ENCODE assay signal across 15 mouse cellular contexts in the genomic region with DNA sequence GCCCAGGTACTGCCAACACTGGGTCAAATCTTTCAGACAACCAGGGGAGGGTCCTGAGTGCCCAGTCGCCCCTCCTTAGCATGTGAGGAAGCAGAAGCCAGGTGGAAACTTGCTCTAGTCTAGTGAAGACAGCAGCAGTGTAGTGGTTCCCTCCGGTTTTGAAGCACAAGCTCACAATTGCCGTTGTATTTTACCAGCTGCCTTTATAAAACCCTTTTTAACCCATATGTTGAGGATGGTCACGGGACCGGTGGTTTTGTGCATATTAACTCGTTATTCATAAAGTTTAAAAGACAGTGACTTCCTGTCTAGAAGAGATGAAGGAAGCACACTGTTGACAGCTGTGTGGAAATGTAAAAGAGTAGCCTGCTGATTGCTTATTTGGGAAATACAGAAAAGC. TPM values are rescaled to one million over a fixed set of nuclear protein-coding genes. Genes with fewer than 3 reads are reported as not detected.
DNase-seq lines count a peak whose midpoint lies in the region; ATAC-seq and TF ChIP-seq lines count a peak whose summit lies in the region.
"Had no signal": no experiment of that assay in that cellular context is flagged by ENCODE, and none has a peak within 500 bp of the region (broad histone marks: within the 10 kb centered on the region; RNA-seq: fewer than 3 reads in every experiment).

No protein-coding gene starts in this region.

- no peak for DNase-seq in heart, adult 18-20 months
- DNase-seq in lung, embryonic 14.5 days, result peak; percentile 32
- DNase-seq in lung, postnatal 10 days, result no peak
- peak; percentile 80 for DNase-seq in induced T-regulatory cell, adult 2 months (ENCODE audit: low read depth)
- DNase-seq in thymus, postnatal 4 days, result peak; percentile 47
- DNase-seq in cerebellum, adult 11 months, result no peak
- DNase-seq: cerebellum, adult 9-10 months; liver had no signal

- peak overlapping the region; percentile 97; the same call in 1 of the 2 replicates for H3K27ac ChIP-seq in heart, embryonic 13.5 days (replicated peaks)
- H3K27ac ChIP-seq in lung, embryonic 14.5 days (ENCODE audit: low read depth), result no peak overlapping the region
- H3K27ac ChIP-seq in forebrain, embryonic 16.5 days (ENCODE audit: low read length), result no peak overlapping the region
- H3K27ac ChIP-seq: hindbrain, postnatal 0 days had no signal

- WGBS in heart, embryonic 13.5 days, result 43% methylated on average over 6 of the region's 6 CpGs
- 33% methylated on average over 6 of the region's 6 CpGs for WGBS in lung, embryonic 14.5 days
- WGBS in forebrain, embryonic 16.5 days, result 60% methylated on average over 6 of the region's 6 CpGs

- H3K27me3 ChIP-seq in heart, embryonic 13.5 days (replicated peaks), result no peaks in the 10 kb centered on the region
- H3K27me3 ChIP-seq in lung, embryonic 14.5 days (ENCODE audit: insufficient read depth, low read length), result no peaks in the 10 kb centered on the region
- no peaks in the 10 kb centered on the region for H3K27me3 ChIP-seq in forebrain, embryonic 16.5 days (replicated peaks; ENCODE audit: control insufficient read depth, insufficient read depth, low read length)
- H3K27me3 ChIP-seq: forebrain, embryonic 12.5 days; midbrain, embryonic 12.5 days had no signal

- H3K4me1 ChIP-seq in heart, embryonic 13.5 days, result peaks cover 74% of the 10 kb centered on the region
- H3K4me1 ChIP-seq in lung, embryonic 14.5 days (ENCODE audit: insufficient read depth), result peaks cover 9% of the 10 kb centered on the region
- H3K4me1 ChIP-seq in forebrain, embryonic 16.5 days (replicated peaks; ENCODE audit: control insufficient read depth, insufficient read depth, low read length), result peaks cover 36% of the 10 kb centered on the region

- TF ChIP-seq CTCF in lung, embryonic 14.5 days (IDR thresholded peaks at IDR 0.05; ENCODE audit: low read depth), result no peak

- no peak for ATAC-seq in heart, embryonic 13.5 days (ENCODE audit: extremely low read depth, insufficient number of reproducible peaks, low FRiP score, low TSS enrichment)
- no peak for ATAC-seq in lung, embryonic 14.5 days (ENCODE audit: insufficient read depth)
- ATAC-seq in forebrain, embryonic 16.5 days, result no peak

- no peak overlapping the region for H3K4me3 ChIP-seq in heart, embryonic 13.5 days
- H3K4me3 ChIP-seq in lung, embryonic 14.5 days (ENCODE audit: low read depth, low read length), result no peak overlapping the region
- no peak overlapping the region for H3K4me3 ChIP-seq in forebrain, embryonic 16.5 days (replicated peaks; ENCODE audit: low read length)
- H3K4me3 ChIP-seq: forebrain, embryonic 12.5 days; midbrain, embryonic 12.5 days had no signal

- H3K9me3 ChIP-seq in heart, embryonic 13.5 days, result no peaks in the 10 kb centered on the region
- no peaks in the 10 kb centered on the region for H3K9me3 ChIP-seq in lung, embryonic 14.5 days (ENCODE audit: low read depth, low read length)
- no peaks in the 10 kb centered on the region for H3K9me3 ChIP-seq in forebrain, embryonic 16.5 days (ENCODE audit: control insufficient read depth, low read length)
- H3K9me3 ChIP-seq: midbrain, embryonic 12.5 days had no signal

- H3K4me2 ChIP-seq in heart, embryonic 13.5 days, result peak overlapping the region; percentile 69
- no peak overlapping the region for H3K4me2 ChIP-seq in lung, embryonic 14.5 days
- H3K4me2 ChIP-seq in forebrain, embryonic 16.5 days (ENCODE audit: low read length), result no peak overlapping the region
- H3K4me2 ChIP-seq: forebrain, embryonic 12.5 days had no signal

- peak overlapping the region; percentile 20; the same call in 1 of the 2 replicates for H3K9ac ChIP-seq in heart, embryonic 13.5 days
- no peak overlapping the region for H3K9ac ChIP-seq in lung, embryonic 14.5 days
- H3K9ac ChIP-seq in forebrain, embryonic 16.5 days (replicated peaks; ENCODE audit: low read depth, low read length), result no peak overlapping the region
- H3K9ac ChIP-seq: midbrain, embryonic 12.5 days had no signal

- H3K36me3 ChIP-seq in heart, embryonic 13.5 days, result no peaks in the 10 kb centered on the region
- no peaks in the 10 kb centered on the region for H3K36me3 ChIP-seq in lung, embryonic 14.5 days (ENCODE audit: insufficient read depth)
- H3K36me3 ChIP-seq in forebrain, embryonic 16.5 days (ENCODE audit: control insufficient read depth, insufficient read depth), result no peaks in the 10 kb centered on the region

RNA-seq across cellular contexts. Expression of a gene that starts 35.9 kb away (rescaled TPM):
- polyA plus RNA-seq in heart, embryonic 13.5 days (2015; fragmentation: Nextera tagmentation; extraction: Ambion mirVana), result 0.36 and 0.60 TPM in 2 replicates
- 10 to 100 TPM; 42.7 to 47.8 TPM for total RNA-seq in heart, adult 18-20 months (2021)
- polyA plus RNA-seq in lung, embryonic 14.5 days (2014; fragmentation: Nextera tagmentation; extraction: Ambion mirVana), result 0.12 TPM in 1 of 2 replicates, not detected in the other
- polyA plus RNA-seq in forebrain, embryonic 16.5 days (2015; fragmentation: Nextera tagmentation; extraction: Ambion mirVana), result 0.21 TPM in 1 of 2 replicates, not detected in the other
- total RNA-seq: granulocyte monocyte progenitor cell, adult 5-6 weeks; hindbrain, postnatal 0 days had no signal
- polyA plus RNA-seq: neural tube, embryonic 11.5 days had no signal

RNA-seq across cellular contexts. Expression of a gene that starts 52.3 kb away (rescaled TPM):
- 24.5 and 27.4 TPM in 2 replicates for polyA plus RNA-seq in heart, embryonic 13.5 days (2015; fragmentation: Nextera tagmentation; extraction: Ambion mirVana)
- total RNA-seq in heart, adult 18-20 months (2021), result 10 to 100 TPM; 70.0 to 75.1 TPM
- polyA plus RNA-seq in lung, embryonic 14.5 days (2014; fragmentation: Nextera tagmentation; extraction: Ambion mirVana), result 26.3 and 26.5 TPM in 2 replicates
- 20.5 and 25.4 TPM in 2 replicates for polyA plus RNA-seq in forebrain, embryonic 16.5 days (2015; fragmentation: Nextera tagmentation; extraction: Ambion mirVana)

Comparison
In these comparisons a context has a peak if more than half of its experiments do, and no peak if none do; other contexts are left out.
1. DNase-seq: peak in lung, embryonic 14.5 days (single experiment), induced T-regulatory cell, adult 2 months (single experiment) and thymus, postnatal 4 days (single experiment); none in heart, adult 18-20 months (0 of 2), lung, postnatal 10 days (single experiment) and cerebellum, adult 11 months (single experiment).